Mouse (Mus musculus) myocyte (in vitro differentiated cells): ENCODE measurements around the gene Tmem206.

Experiments used
- MYOD1 ChIP-seq, 3 experiments: IDR thresholded peaks; one replicate each; pipeline ENCODE4 v1.6.1; 2011; ENCODE audit warnings: control low read depth in 2 of 3, low read depth in 2 of 3, mild to moderate bottlenecking in 2 of 3, moderate library complexity in 1 of 3; ENCODE audit not compliant: insufficient read length in 2 of 3, control insufficient read depth in 1 of 3
- POLR2A ChIP-seq: IDR thresholded peaks from one replicate; pipeline ENCODE4 v1.6.1; 2011; ENCODE audit warnings: low read depth, mild to moderate bottlenecking, control low read depth, moderate library complexity; ENCODE audit not compliant: insufficient read length
- REST ChIP-seq: IDR thresholded peaks from one replicate; pipeline ENCODE4 v1.6.1; 2011; ENCODE audit warnings: mild to moderate bottlenecking, control low read depth, moderate library complexity; ENCODE audit not compliant: insufficient read depth, insufficient read length
- TCF3 ChIP-seq: IDR thresholded peaks from one replicate; pipeline ENCODE4 v1.6.1; 2011; ENCODE audit warnings: low read depth, control low read depth; ENCODE audit not compliant: insufficient read length

DNA sequence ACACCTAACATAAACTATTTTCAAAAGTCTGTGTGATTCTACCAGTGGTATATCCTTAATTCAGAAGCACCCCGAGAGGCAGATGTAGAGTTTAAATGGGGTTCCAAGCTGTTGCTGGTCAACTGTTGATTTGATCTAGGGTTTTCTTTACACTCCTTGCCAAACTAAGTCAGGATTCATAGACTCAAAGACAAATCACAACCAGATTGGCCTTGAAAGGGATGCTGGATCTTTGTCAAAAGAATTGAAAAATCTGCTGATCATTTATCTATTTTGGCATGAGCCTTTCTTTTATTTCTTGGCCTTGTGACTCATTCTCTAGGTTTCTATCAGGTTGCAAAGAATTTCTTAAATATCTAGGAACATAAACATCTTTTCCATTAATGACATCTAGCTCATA lies 69.5 kb downstream of the Tmem206 start:
- TF ChIP-seq MYOD1 (IDR thresholded peaks at IDR 0.05; ENCODE audit: control insufficient read depth in 1 of 3, insufficient read length in 2 of 3, low read depth in 2 of 3) (no peak), TCF3 (no peak), POLR2A (no peak), REST (no peak)
